ENCODE assay signal across 8 mouse cellular contexts in genomic region chr14:35110928-35111327, GRCm38 (mm10).
A peak's percentile ranks its signal among the peaks of the same experiment; 100 is the strongest.
DNase-seq lines count a peak whose midpoint lies in the region; TF ChIP-seq lines count a peak whose summit lies in the region.

No protein-coding gene starts in this region.

- peak; percentile 73 for TF ChIP-seq CTCF in layer of hippocampus, adult 2 months (conservative IDR thresholded peaks at IDR 0.05)

- H3K4me3 ChIP-seq in layer of hippocampus, adult 2 months, result no peak overlapping the region

- H3K27ac ChIP-seq in layer of hippocampus, adult 2 months, result no peak overlapping the region

- peak; percentile 34 for DNase-seq in adrenal gland, postnatal 10 days
- no peak for DNase-seq in adrenal gland, postnatal 4 days (ENCODE audit: low spot score in 2 of 2)
- peak; percentile 39 to 40 for DNase-seq in layer of hippocampus, adult 2 months (ENCODE audit: low spot score in 2 of 2)
- no peak for DNase-seq in layer of hippocampus, postnatal 36 days
- peak; percentile 64 for DNase-seq in ZHBTc4 (ENCODE audit: low read depth, low spot score)
- DNase-seq in kidney, postnatal 36 days, result peak; percentile 18 to 72
- no peak for DNase-seq in spleen, adult 12 weeks (ENCODE audit: low spot score)
- DNase-seq in thymus, postnatal 0 days (ENCODE audit: low spot score), result no peak

Comparison
In these comparisons a context has a peak if more than half of its experiments do, and no peak if none do; other contexts are left out.
1. DNase-seq: peak in adrenal gland, postnatal 10 days (single experiment), layer of hippocampus, adult 2 months (2 of 2), ZHBTc4 (single experiment) and kidney, postnatal 36 days (2 of 2); none in adrenal gland, postnatal 4 days (0 of 2), layer of hippocampus, postnatal 36 days (0 of 2), spleen, adult 12 weeks (single experiment) and thymus, postnatal 0 days (single experiment).